Mouse (Mus musculus): Measurements from ENCODE around the gene Fancd2.

DNA sequence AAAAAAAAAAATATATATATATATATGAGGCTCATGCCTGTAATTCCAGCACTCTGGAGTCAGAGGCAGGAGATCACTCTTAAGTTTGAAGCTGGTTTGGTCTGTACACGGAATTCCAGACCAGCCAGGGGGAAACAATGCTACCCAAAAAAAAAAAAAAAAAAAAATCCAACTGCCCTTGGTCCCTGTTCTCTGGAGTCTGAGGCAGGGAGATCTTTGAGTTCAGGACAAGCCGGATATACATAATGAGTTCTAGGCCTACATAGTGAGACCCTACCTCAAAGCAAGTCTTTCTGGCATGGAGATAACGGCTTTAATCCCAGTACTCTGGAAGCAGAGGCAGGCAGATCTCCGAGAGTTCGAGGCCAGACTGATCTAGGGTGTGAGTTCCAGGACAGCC is 91.9 kb downstream of the Fancd2 start:
- TF ChIP-seq CTCF (IDR thresholded peaks at IDR 0.05; ENCODE audit: low read depth, low read length) (no peak), POLR2A (IDR thresholded peaks at IDR 0.05; ENCODE audit: extremely low read depth, insufficient read depth, low read length) (no peak)

Measured in liver, adult 2 months (tissue).